Mouse (Mus musculus) myocyte (in vitro differentiated cells): ENCODE results near the gene Lrwd1. TPM values are rescaled to one million over a fixed set of nuclear protein-coding genes. Genes with fewer than 3 reads are reported as not detected.
"Not testable (repeated sequence)": the region's sequence is repeated elsewhere in the genome, so short reads cannot be mapped to it uniquely, and the experiment has no call there.

Experiments used
- H3K27me3 ChIP-seq: one replicate; pipeline ENCODE4 v1.6.1; 2011; ENCODE audit not compliant: control insufficient read depth, insufficient read depth, insufficient read length
- H3K36me3 ChIP-seq: one replicate; pipeline ENCODE4 v1.6.1; 2011; ENCODE audit not compliant: control insufficient read depth, insufficient read depth
- H3K4me2 ChIP-seq: one replicate; pipeline ENCODE4 v1.6.1; 2011; ENCODE audit warnings: low read depth, control low read depth
- H3K4me3 ChIP-seq: one replicate; pipeline ENCODE4 v1.5.1; 2011; ENCODE audit warnings: mild to moderate bottlenecking, control low read depth, moderate library complexity
- H3K79me2 ChIP-seq: one replicate; pipeline ENCODE4 v1.6.1; 2011; ENCODE audit not compliant: control insufficient read depth, insufficient read depth
- H3ac ChIP-seq: one replicate; pipeline ENCODE4 v1.6.1; 2011; ENCODE audit not compliant: control insufficient read depth, insufficient read length
- CEBPB ChIP-seq: IDR thresholded peaks from 2 replicates; pipeline ENCODE4 v1.6.1; 2011; ENCODE audit warnings: mild to moderate bottlenecking, moderate library complexity; ENCODE audit not compliant: poor library complexity, insufficient read depth, severe bottlenecking
- E2F4 ChIP-seq: IDR thresholded peaks from one replicate; pipeline ENCODE4 v1.6.1; 2011; ENCODE audit warnings: mild to moderate bottlenecking, control low read depth, moderate library complexity; ENCODE audit not compliant: insufficient read depth
- MAX ChIP-seq: IDR thresholded peaks from one replicate; pipeline ENCODE4 v1.6.1; 2011; ENCODE audit warnings: low read depth, mild to moderate bottlenecking, control low read depth
- MYOD1 ChIP-seq, 3 experiments: IDR thresholded peaks; one replicate each; pipeline ENCODE4 v1.6.1; 2011; ENCODE audit warnings: control low read depth in 2 of 3, low read depth in 2 of 3, mild to moderate bottlenecking in 2 of 3, moderate library complexity in 1 of 3; ENCODE audit not compliant: insufficient read length in 2 of 3, control insufficient read depth in 1 of 3
- MYOG ChIP-seq, 3 experiments: IDR thresholded peaks; one replicate each; pipeline ENCODE4 v1.6.1; 2011; ENCODE audit warnings: control low read depth in 2 of 3, low read depth in 2 of 3, mild to moderate bottlenecking in 2 of 3; ENCODE audit not compliant: insufficient read length in 2 of 3, control insufficient read depth in 1 of 3, insufficient read depth in 1 of 3
- POLR2A ChIP-seq: IDR thresholded peaks from one replicate; pipeline ENCODE4 v1.6.1; 2011; ENCODE audit warnings: low read depth, mild to moderate bottlenecking, control low read depth, moderate library complexity; ENCODE audit not compliant: insufficient read length
- POLR2AphosphoS2 ChIP-seq: IDR thresholded peaks from one replicate; pipeline ENCODE4 v1.6.1; 2011; ENCODE audit warnings: low read depth, control low read depth; ENCODE audit not compliant: insufficient read length
- REST ChIP-seq: IDR thresholded peaks from one replicate; pipeline ENCODE4 v1.6.1; 2011; ENCODE audit warnings: mild to moderate bottlenecking, control low read depth, moderate library complexity; ENCODE audit not compliant: insufficient read depth, insufficient read length
- SRF ChIP-seq: IDR thresholded peaks from one replicate; pipeline ENCODE4 v1.6.1; 2011; ENCODE audit warnings: low read depth; ENCODE audit not compliant: control insufficient read depth, insufficient read length
- TCF12 ChIP-seq: IDR thresholded peaks from one replicate; pipeline ENCODE4 v1.6.1; 2011; ENCODE audit warnings: mild to moderate bottlenecking, control low read depth; ENCODE audit not compliant: poor library complexity, insufficient read depth, severe bottlenecking
- TCF3 ChIP-seq: IDR thresholded peaks from one replicate; pipeline ENCODE4 v1.6.1; 2011; ENCODE audit warnings: low read depth, control low read depth; ENCODE audit not compliant: insufficient read length
- USF1 ChIP-seq: IDR thresholded peaks from one replicate; pipeline ENCODE4 v1.6.1; 2011; ENCODE audit warnings: low read depth, mild to moderate bottlenecking, control low read depth, moderate library complexity
- polyA plus RNA-seq: library from polyadenylated mRNA; unstranded; fragments of >200 nt; fragmentation: generic; extraction: Trizol; gene quantifications from one replicate; pipeline ENCODE4 v1.2.1, GENCODE M21; 2012; ENCODE audit warnings: missing spikeins

Gene Lrwd1
- polyA plus RNA-seq, 1 experiment: 31.7 TPM

- peaks cover 29% of the 10 kb centered on the region for H3K79me2 ChIP-seq
- H3K4me3 ChIP-seq: peak overlapping the region; percentile 68
- H3K4me2 ChIP-seq: peak overlapping the region; percentile 97
- H3ac ChIP-seq: peak overlapping the region; percentile 14
- TF ChIP-seq TCF3: no peak
- no peak for TF ChIP-seq MYOG (IDR thresholded peaks at IDR 0.05; ENCODE audit: control insufficient read depth in 1 of 3, insufficient read depth in 1 of 3, insufficient read length in 2 of 3, low read depth in 2 of 3)
- no peak for TF ChIP-seq POLR2AphosphoS2
- no peak for TF ChIP-seq E2F4
- no peaks in the 10 kb centered on the region for H3K36me3 ChIP-seq
- H3K27me3 ChIP-seq: no peaks in the 10 kb centered on the region
These were observed 19.1 kb downstream of the Lrwd1 start for GRCm38 (mm10) chr5:136116784-136117112.

GRCm38 (mm10) chr5:136115891-136116783 is 19.7 kb downstream of the Lrwd1 start, which contains the start of gene Polr2j:
Polr2j (plus strand) TSS chr5:136116631.
- peak; percentile 88 for TF ChIP-seq POLR2A
- peak in 1 of 3 experiments; percentile 32 for TF ChIP-seq MYOD1 (IDR thresholded peaks at IDR 0.05; ENCODE audit: control insufficient read depth in 1 of 3, insufficient read length in 2 of 3, low read depth in 2 of 3)
- peak in 1 of 3 experiments; percentile 35 for TF ChIP-seq MYOG (IDR thresholded peaks at IDR 0.05; ENCODE audit: control insufficient read depth in 1 of 3, insufficient read depth in 1 of 3, insufficient read length in 2 of 3, low read depth in 2 of 3)
- no peak for TF ChIP-seq TCF12
- no peak for TF ChIP-seq E2F4
- no peak for TF ChIP-seq TCF3
- no peak for TF ChIP-seq CEBPB
- no peak for TF ChIP-seq MAX
- TF ChIP-seq POLR2AphosphoS2: peak; percentile 91
- no peak for TF ChIP-seq USF1
- TF ChIP-seq REST: no peak
- TF ChIP-seq SRF: no peak
- Histone ChIP-seq H3K79me2 (peaks cover 29% of the 10 kb centered on the region), H3K27me3 (no peaks in the 10 kb centered on the region), H3K36me3 (no peaks in the 10 kb centered on the region), H3K4me3 (peak within 1 kb of the TSS; percentile 68), H3K4me2 (peak within 1 kb of the TSS; percentile 97), H3ac (peak within 1 kb of the TSS; percentile 14)

GRCm38 (mm10) chr5:136113546-136113945 is 22.3 kb downstream of the Lrwd1 start:
- H3K4me2 ChIP-seq, H3K4me3 ChIP-seq, H3K36me3 ChIP-seq, H3ac ChIP-seq, H3K27me3 ChIP-seq: not testable (repeated sequence)
- H3K79me2 ChIP-seq: peaks cover 19% of the 10 kb centered on the region

GRCm38 (mm10) chr5:136109042-136109441 is 26.8 kb downstream of the Lrwd1 start:
- no peak overlapping the region for H3K4me2 ChIP-seq
- peaks cover 5% of the 10 kb centered on the region for H3K36me3 ChIP-seq
- no peaks in the 10 kb centered on the region for H3K27me3 ChIP-seq
- no peak overlapping the region for H3ac ChIP-seq
- TF ChIP-seq MAX (no peak), TCF3 (no peak), POLR2AphosphoS2 (no peak), E2F4 (no peak)
- H3K4me3 ChIP-seq: no peak overlapping the region
- H3K79me2 ChIP-seq: no peaks in the 10 kb centered on the region

- no peaks in the 10 kb centered on the region for H3K27me3 ChIP-seq
- H3K36me3 ChIP-seq: peaks cover 10% of the 10 kb centered on the region
- no peak overlapping the region for H3K4me2 ChIP-seq
- H3K79me2 ChIP-seq: no peaks in the 10 kb centered on the region
- no peak for TF ChIP-seq MYOG (IDR thresholded peaks at IDR 0.05; ENCODE audit: control insufficient read depth in 1 of 3, insufficient read depth in 1 of 3, insufficient read length in 2 of 3, low read depth in 2 of 3)
- no peak overlapping the region for H3ac ChIP-seq
- no peak overlapping the region for H3K4me3 ChIP-seq
These were observed 27.4 kb downstream of the Lrwd1 start for GRCm38 (mm10) chr5:136108486-136108885.

GRCm38 (mm10) chr5:136104511-136104910 is 31.4 kb downstream of the Lrwd1 start:
- TF ChIP-seq USF1 (no peak), REST (no peak), TCF3 (no peak), SRF (no peak), POLR2A (no peak), CEBPB (no peak)
- Histone ChIP-seq H3K27me3 (no peaks in the 10 kb centered on the region), H3K4me2 (no peak overlapping the region), H3K36me3 (peaks cover 15% of the 10 kb centered on the region), H3ac (no peak overlapping the region), H3K4me3 (no peak overlapping the region), H3K79me2 (no peaks in the 10 kb centered on the region)
